Mouse (Mus musculus): ENCODE data around the gene Os9.
"Not testable (repeated sequence)": the region's sequence is repeated elsewhere in the genome, so short reads cannot be mapped to it uniquely, and the experiment has no call there.

Gene Os9

GRCm38 (mm10) chr10:127145303-127145702, 24.4 kb upstream of the Os9 start:
- DNase-seq (ENCODE audit: low spot score), result no peak

GRCm38 (mm10) chr10:127144536-127144935, 23.6 kb upstream of the Os9 start:
- DNase-seq (ENCODE audit: low spot score), result no peak

- no peak for DNase-seq (ENCODE audit: low spot score)
These were observed 22.3 kb upstream of the Os9 start for GRCm38 (mm10) chr10:127143228-127143627.

- DNase-seq (ENCODE audit: low spot score), result no peak
These were observed 20.6 kb upstream of the Os9 start for GRCm38 (mm10) chr10:127141500-127141899.

GRCm38 (mm10) chr10:127140971-127141370, 20.0 kb upstream of the Os9 start:
- no peak for DNase-seq (ENCODE audit: low spot score)

- no peak for DNase-seq (ENCODE audit: low spot score)
These were observed 17.6 kb upstream of the Os9 start for GRCm38 (mm10) chr10:127138328-127139141.

GRCm38 (mm10) chr10:127137896-127138295, 17.0 kb upstream of the Os9 start:
- no peak for DNase-seq (ENCODE audit: low spot score)

GRCm38 (mm10) chr10:127136510-127136909, 15.6 kb upstream of the Os9 start:
- no peak for DNase-seq (ENCODE audit: low spot score)

- no peak for DNase-seq (ENCODE audit: low spot score)
These were observed 14.3 kb upstream of the Os9 start for GRCm38 (mm10) chr10:127135118-127135836.

- not testable (repeated sequence) for DNase-seq (ENCODE audit: low spot score)
These were observed 13.6 kb upstream of the Os9 start for GRCm38 (mm10) chr10:127134394-127135035.

GRCm38 (mm10) chr10:127132469-127132868, 11.5 kb upstream of the Os9 start:
- DNase-seq (ENCODE audit: low spot score), result no peak

GRCm38 (mm10) chr10:127129431-127129830, 8.5 kb upstream of the Os9 start:
- no peak for DNase-seq (ENCODE audit: low spot score)

- no peak for DNase-seq (ENCODE audit: low spot score)
These were observed 6.9 kb upstream of the Os9 start for GRCm38 (mm10) chr10:127127711-127128279.

GRCm38 (mm10) chr10:127126579-127126978, 5.6 kb upstream of the Os9 start:
- no peak for DNase-seq (ENCODE audit: low spot score)

- no peak for DNase-seq (ENCODE audit: low spot score)
These were observed 4.5 kb upstream of the Os9 start for GRCm38 (mm10) chr10:127125210-127126001.

GRCm38 (mm10) chr10:127123436-127123805, 2.5 kb upstream of the Os9 start:
- DNase-seq (ENCODE audit: low spot score), result peak; percentile 45

- DNase-seq (ENCODE audit: low spot score), result no peak
These were observed 2.0 kb upstream of the Os9 start for GRCm38 (mm10) chr10:127122784-127123435.

GRCm38 (mm10) chr10:127122018-127122417, 1.1 kb upstream of the Os9 start:
- DNase-seq (ENCODE audit: low spot score), result no peak

- no peak for DNase-seq (ENCODE audit: low spot score)
These were observed 448 bp downstream of the Os9 start for GRCm38 (mm10) chr10:127120301-127121065.

- DNase-seq (ENCODE audit: low spot score), result no peak
These were observed 1.7 kb downstream of the Os9 start for GRCm38 (mm10) chr10:127119229-127119628.

Measured in urinary bladder, postnatal 25 days (tissue).